Mouse (Mus musculus): ENCODE measurements around the gene Gm10031.

The Gm10031 gene

DNA sequence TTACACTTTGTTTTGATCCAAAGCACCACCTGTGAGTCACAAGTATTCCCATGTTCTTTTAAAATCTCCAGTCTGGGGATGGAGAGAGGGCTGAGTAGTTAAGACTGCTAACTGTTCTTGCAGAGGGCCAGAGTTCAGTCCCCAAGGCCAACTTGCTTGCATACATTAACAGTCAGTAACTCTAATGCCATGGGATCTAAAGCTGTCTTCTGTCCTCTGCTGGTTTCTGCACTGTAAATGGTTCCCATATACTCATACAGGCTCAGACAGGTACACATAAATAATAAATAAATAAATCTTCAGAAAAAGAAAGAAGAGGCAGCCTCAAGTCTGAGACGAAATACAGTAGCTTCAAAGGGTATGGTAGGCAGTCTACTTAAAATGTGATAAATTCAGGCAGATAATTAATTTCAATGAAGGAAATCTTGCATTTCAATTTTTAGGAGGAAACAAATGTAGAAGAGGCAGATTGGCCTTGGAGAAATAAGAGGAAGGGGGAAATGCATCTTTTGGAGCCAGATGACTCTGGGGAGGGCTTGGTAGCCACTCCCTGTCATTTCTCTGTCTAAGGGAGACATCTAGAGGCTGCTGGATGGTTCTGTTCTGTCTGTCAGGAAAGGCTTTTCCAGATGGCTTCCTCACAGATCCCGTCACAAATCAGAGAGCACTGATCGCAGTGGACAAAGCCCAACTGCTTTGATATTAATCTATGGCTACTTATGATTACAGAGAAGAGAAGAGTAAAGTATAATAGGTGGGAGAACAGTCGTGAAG is 16.2 kb downstream of the Gm10031 start:
- intact Hi-C loops (cut with DNase I): loop anchor here (2.0 to 5.0 kb wide), 4 partner anchors 73 to 277 kb away; no protein-coding TSS in a partner anchor

DNA sequence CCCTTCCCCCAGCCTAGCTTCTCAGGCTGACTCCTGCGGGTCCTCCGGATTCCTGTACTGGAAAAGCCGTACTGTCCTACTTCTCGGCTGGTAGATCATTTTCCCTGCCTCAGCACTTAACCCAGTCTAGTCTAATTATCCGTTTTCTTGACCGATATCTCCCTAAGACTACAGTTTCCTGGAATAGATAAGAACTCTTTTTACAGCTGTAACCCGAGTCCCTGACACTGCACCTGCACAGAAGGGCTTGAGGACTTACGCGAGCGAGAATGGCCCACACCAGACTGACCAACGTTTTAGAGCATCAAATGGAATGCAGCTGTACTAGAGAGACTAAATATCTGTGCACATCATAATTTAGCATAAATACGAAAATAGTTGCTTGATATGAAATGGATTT is 20.2 kb downstream of the Gm10031 start:
- intact Hi-C loops (cut with DNase I): loop anchor here (5.0 kb wide), 1 partner anchor 127 kb away; no protein-coding TSS in a partner anchor

GRCm38 (mm10) chr1:156558024-156558930 is 34.5 kb downstream of the Gm10031 start, which contains the start of gene Abl2:
Abl2 (plus strand) TSS chr1:156558786.
- intact Hi-C loops (cut with DNase I): no loop called here

DNA sequence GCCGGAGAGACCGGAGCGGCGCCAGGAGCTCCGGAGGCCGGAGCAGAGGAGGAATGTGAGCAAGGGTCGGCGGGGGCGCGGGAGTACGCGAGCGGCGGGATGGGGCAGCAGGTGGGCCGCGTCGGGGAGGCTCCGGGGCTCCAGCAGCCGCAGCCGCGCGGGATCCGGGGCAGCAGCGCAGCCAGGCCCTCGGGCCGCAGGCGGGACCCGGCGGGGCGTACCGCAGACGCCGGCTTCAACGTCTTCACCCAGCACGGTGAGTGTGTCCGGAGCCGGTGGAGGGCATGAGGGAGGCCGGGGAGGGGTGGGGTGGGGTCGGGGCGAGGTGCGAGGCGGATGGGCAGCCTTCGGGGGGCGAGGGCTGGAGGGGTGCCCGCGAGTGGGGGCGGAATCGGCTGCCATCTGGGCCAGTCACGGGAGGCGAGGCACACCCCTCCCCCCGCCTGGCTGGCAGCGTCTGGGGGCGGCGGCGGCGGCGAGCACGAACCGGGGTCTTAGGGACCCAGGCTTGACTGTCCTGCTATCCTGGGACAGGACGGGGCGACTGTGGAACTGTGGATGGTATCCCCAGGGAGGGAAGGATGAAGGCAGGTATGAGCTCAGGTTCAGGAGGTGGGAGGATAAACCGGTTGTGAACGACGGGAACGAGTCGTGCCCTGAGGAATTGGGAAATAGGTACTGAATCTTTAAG is 35.3 kb downstream of the Gm10031 start:
- intact Hi-C loops (cut with DNase I): no loop called here

GRCm38 (mm10) chr1:156559641-156560020 is 35.8 kb downstream of the Gm10031 start:
- intact Hi-C loops (cut with DNase I): no loop called here

DNA sequence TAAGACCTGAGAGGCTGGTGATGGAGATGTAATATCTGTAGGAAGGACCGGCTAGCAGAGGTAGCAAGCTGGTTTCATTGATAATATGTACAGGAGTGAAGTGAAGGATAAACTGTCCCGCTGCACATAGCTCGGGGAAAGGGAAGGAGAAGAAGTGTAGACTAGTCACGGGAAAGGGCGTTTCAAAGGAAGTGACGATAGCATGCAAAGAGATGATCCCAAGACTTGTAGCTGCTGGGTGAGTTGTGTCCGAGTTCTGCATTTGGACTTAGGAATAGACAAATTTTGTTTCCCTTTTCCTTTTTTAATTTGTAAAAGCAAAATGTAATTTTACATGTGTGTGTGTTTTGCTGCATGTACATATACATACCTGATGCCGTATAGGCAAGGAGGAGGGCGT is 36.7 kb downstream of the Gm10031 start:
- intact Hi-C loops (cut with DNase I): no loop called here

DNA sequence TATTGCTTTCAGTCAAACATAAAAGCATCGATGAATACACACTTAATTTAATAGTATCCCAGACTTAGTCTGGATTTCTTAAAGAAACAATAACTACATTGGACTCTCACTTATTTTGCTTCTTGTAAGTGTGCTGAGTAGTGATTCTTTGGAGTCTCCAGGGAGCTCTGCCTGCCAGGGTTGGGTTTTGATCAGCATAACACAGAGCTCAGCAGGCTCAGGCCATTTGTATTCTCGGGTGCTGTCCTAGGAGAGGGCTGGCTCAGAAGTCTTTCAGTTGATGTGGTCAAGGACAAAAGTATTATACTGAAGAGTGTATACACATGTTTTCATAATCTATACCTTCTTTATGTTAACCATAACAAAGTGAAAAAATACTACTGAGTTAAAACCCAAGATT is 41.5 kb downstream of the Gm10031 start:
- intact Hi-C loops (cut with DNase I): loop anchor here (5.0 kb wide), 1 partner anchor 67 kb away; no protein-coding TSS in a partner anchor

GRCm38 (mm10) chr1:156566132-156566531 is 42.3 kb downstream of the Gm10031 start:
- intact Hi-C loops (cut with DNase I): loop anchor here (5.0 kb wide), 1 partner anchor 66 kb away; no protein-coding TSS in a partner anchor

GRCm38 (mm10) chr1:156569615-156570014 is 45.8 kb downstream of the Gm10031 start:
- intact Hi-C loops (cut with DNase I): loop anchor here (5.0 kb wide), 1 partner anchor 63 kb away; no protein-coding TSS in a partner anchor

- intact Hi-C loops (cut with DNase I): no loop called here
These were observed 49.1 kb downstream of the Gm10031 start for GRCm38 (mm10) chr1:156572952-156573351.
